Mouse (Mus musculus): ENCODE measurements around the gene Rubcnl.

- TF ChIP-seq CTCF (IDR thresholded peaks at IDR 0.05; ENCODE audit: insufficient read depth, low read length) = no peak
- no peak for TF ChIP-seq POLR2A (IDR thresholded peaks at IDR 0.05; ENCODE audit: borderline replicate concordance, extremely low read depth, low read depth, low read length)
Observed at GRCm38 (mm10) chr14:75022522-75022921, 6.7 kb downstream of the Rubcnl start.

All from lung, adult 2 months (tissue).